Mouse (Mus musculus) kidney, postnatal 36 days (tissue): ENCODE results near the gene Cyp2f2.

Experiments
- DNase-seq, 2 experiments: peaks; one replicate each; pipeline ENCODE4 v3.0.0; 2021 to 2022; ENCODE audit warnings: mixed read lengths in 2 of 2

Gene Cyp2f2

GRCm38 (mm10) chr7:27180036-27180435 is 60.3 kb downstream of the Cyp2f2 start:
- DNase-seq: peak; percentile 93 to 94

GRCm38 (mm10) chr7:27180837-27181695 is 61.4 kb downstream of the Cyp2f2 start, which contains the start of the genes Gm21983 and Mia:
Gene Gm21983, minus strand, starts transcription at chr7:27181086.
Gene Mia, minus strand, starts transcription at chr7:27181157.
- DNase-seq: no peak

GRCm38 (mm10) chr7:27182498-27182897 is 62.8 kb downstream of the Cyp2f2 start:
- DNase-seq: no peak
